Mouse (Mus musculus): ENCODE measurements at regions not wholly inside any gene's neighbourhood (a gene's known extent, or its start where the extent isn't known, plus 50 kb on each side); places are given as distances from the start of the nearest gene placed in this dataset.
A peak's percentile ranks its signal among the peaks of the same experiment; 100 is the strongest.

- no peak overlapping the region for H3K4me3 ChIP-seq (ENCODE audit: low read depth, low read length)
- 45% methylated on average over 4 of the region's 4 CpGs for WGBS
- H3K27me3 ChIP-seq (ENCODE audit: control insufficient read depth, insufficient read depth, low read length): no peaks in the 10 kb centered on the region
- no peaks in the 10 kb centered on the region; the same call in 1 of the 2 replicates for H3K4me1 ChIP-seq (ENCODE audit: control insufficient read depth, insufficient read depth, insufficient read length, low read length)
- H3K27ac ChIP-seq (ENCODE audit: insufficient read depth, low read depth, low read length): no peak overlapping the region
- no peaks in the 10 kb centered on the region for H3K36me3 ChIP-seq (ENCODE audit: control insufficient read depth, insufficient read depth, low read length)
- no peak for TF ChIP-seq CTCF (IDR thresholded peaks at IDR 0.05; ENCODE audit: extremely low read depth, insufficient read length, insufficient replicate concordance, low read depth, low read length)
- no peak for TF ChIP-seq POLR2A (IDR thresholded peaks at IDR 0.05; ENCODE audit: low read depth, low read length)
Observed at GRCm38 (mm10) chr9:14109492-14109891, 165.4 kb upstream of the Sesn3 start.

- no peaks in the 10 kb centered on the region; the same call in 1 of the 2 replicates for H3K4me1 ChIP-seq (ENCODE audit: control insufficient read depth, insufficient read depth, insufficient read length, low read length)
- 31% methylated on average over 2 of the region's 2 CpGs for WGBS
- no peak for TF ChIP-seq POLR2A (IDR thresholded peaks at IDR 0.05; ENCODE audit: low read depth, low read length)
- no peak for TF ChIP-seq CTCF (IDR thresholded peaks at IDR 0.05; ENCODE audit: extremely low read depth, insufficient read length, insufficient replicate concordance, low read depth, low read length)
- no peak overlapping the region for H3K27ac ChIP-seq (ENCODE audit: insufficient read depth, low read depth, low read length)
- H3K27me3 ChIP-seq (ENCODE audit: control insufficient read depth, insufficient read depth, low read length): no peaks in the 10 kb centered on the region
- no peak overlapping the region for H3K4me3 ChIP-seq (ENCODE audit: low read depth, low read length)
- H3K36me3 ChIP-seq (ENCODE audit: control insufficient read depth, insufficient read depth, low read length): no peaks in the 10 kb centered on the region
Observed at GRCm38 (mm10) chr9:14111713-14112112, 163.2 kb upstream of the Sesn3 start.

GRCm38 (mm10) chr9:14115521-14115920, 159.3 kb upstream of the Sesn3 start:
- TF ChIP-seq POLR2A (IDR thresholded peaks at IDR 0.05; ENCODE audit: low read depth, low read length) (no peak), CTCF (IDR thresholded peaks at IDR 0.05; ENCODE audit: extremely low read depth, insufficient read length, insufficient replicate concordance, low read depth, low read length) (no peak)
- Histone ChIP-seq H3K27ac (ENCODE audit: insufficient read depth, low read depth, low read length) (no peak overlapping the region), H3K4me1 (ENCODE audit: control insufficient read depth, insufficient read depth, insufficient read length, low read length) (no peaks in the 10 kb centered on the region), H3K4me3 (ENCODE audit: low read depth, low read length) (no peak overlapping the region), H3K36me3 (ENCODE audit: control insufficient read depth, insufficient read depth, low read length) (no peaks in the 10 kb centered on the region), H3K27me3 (ENCODE audit: control insufficient read depth, insufficient read depth, low read length) (no peaks in the 10 kb centered on the region)
- 42% methylated on average over 3 of the region's 3 CpGs for WGBS

- Histone ChIP-seq H3K36me3 (ENCODE audit: control insufficient read depth, insufficient read depth, low read length) (no peaks in the 10 kb centered on the region), H3K4me1 (ENCODE audit: control insufficient read depth, insufficient read depth, insufficient read length, low read length) (no peaks in the 10 kb centered on the region), H3K27me3 (ENCODE audit: control insufficient read depth, insufficient read depth, low read length) (no peaks in the 10 kb centered on the region), H3K4me3 (ENCODE audit: low read depth, low read length) (no peak overlapping the region), H3K27ac (ENCODE audit: insufficient read depth, low read depth, low read length) (no peak overlapping the region)
- TF ChIP-seq CTCF (IDR thresholded peaks at IDR 0.05; ENCODE audit: extremely low read depth, insufficient read length, insufficient replicate concordance, low read depth, low read length) (no peak), POLR2A (IDR thresholded peaks at IDR 0.05; ENCODE audit: low read depth, low read length) (no peak)
- 60% methylated on average over 8 of the region's 8 CpGs for WGBS
Observed at GRCm38 (mm10) chr9:14116097-14116840, 158.6 kb upstream of the Sesn3 start.

GRCm38 (mm10) chr9:14133372-14133771, 141.5 kb upstream of the Sesn3 start:
- Histone ChIP-seq H3K4me3 (ENCODE audit: low read depth, low read length) (no peak overlapping the region), H3K4me1 (ENCODE audit: control insufficient read depth, insufficient read depth, insufficient read length, low read length) (peaks cover 9% of the 10 kb centered on the region; the same call in 1 of the 2 replicates), H3K27ac (ENCODE audit: insufficient read depth, low read depth, low read length) (0 out of 2 replicates have a peak overlapping the region, but pooled peaks have one; percentile 22), H3K36me3 (ENCODE audit: control insufficient read depth, insufficient read depth, low read length) (no peaks in the 10 kb centered on the region), H3K27me3 (ENCODE audit: control insufficient read depth, insufficient read depth, low read length) (no peaks in the 10 kb centered on the region)
- WGBS: 19% methylated on average over 5 of the region's 5 CpGs
- TF ChIP-seq CTCF (IDR thresholded peaks at IDR 0.05; ENCODE audit: extremely low read depth, insufficient read length, insufficient replicate concordance, low read depth, low read length) (no peak), POLR2A (IDR thresholded peaks at IDR 0.05; ENCODE audit: low read depth, low read length) (no peak)

- no peak for TF ChIP-seq POLR2A (IDR thresholded peaks at IDR 0.05; ENCODE audit: low read depth, low read length)
- TF ChIP-seq CTCF (IDR thresholded peaks at IDR 0.05; ENCODE audit: extremely low read depth, insufficient read length, insufficient replicate concordance, low read depth, low read length): no peak
- 24% methylated on average over 6 of the region's 6 CpGs for WGBS
- Histone ChIP-seq H3K27ac (ENCODE audit: insufficient read depth, low read depth, low read length) (no peak overlapping the region), H3K4me1 (ENCODE audit: control insufficient read depth, insufficient read depth, insufficient read length, low read length) (peaks cover 9% of the 10 kb centered on the region; the same call in 1 of the 2 replicates), H3K36me3 (ENCODE audit: control insufficient read depth, insufficient read depth, low read length) (no peaks in the 10 kb centered on the region), H3K27me3 (ENCODE audit: control insufficient read depth, insufficient read depth, low read length) (no peaks in the 10 kb centered on the region), H3K4me3 (ENCODE audit: low read depth, low read length) (no peak overlapping the region)
Observed at GRCm38 (mm10) chr9:14134894-14135450, 139.9 kb upstream of the Sesn3 start.

GRCm38 (mm10) chr9:14141321-14141720, 133.5 kb upstream of the Sesn3 start:
- WGBS: 93% methylated on average over 4 of the region's 4 CpGs
- no peaks in the 10 kb centered on the region for H3K36me3 ChIP-seq (ENCODE audit: control insufficient read depth, insufficient read depth, low read length)
- no peak overlapping the region for H3K27ac ChIP-seq (ENCODE audit: insufficient read depth, low read depth, low read length)
- no peaks in the 10 kb centered on the region for H3K27me3 ChIP-seq (ENCODE audit: control insufficient read depth, insufficient read depth, low read length)
- no peaks in the 10 kb centered on the region for H3K4me1 ChIP-seq (ENCODE audit: control insufficient read depth, insufficient read depth, insufficient read length, low read length)
- no peak overlapping the region for H3K4me3 ChIP-seq (ENCODE audit: low read depth, low read length)
- TF ChIP-seq POLR2A (IDR thresholded peaks at IDR 0.05; ENCODE audit: low read depth, low read length): no peak

Measured in small intestine, adult 2 months (tissue).